Mouse (Mus musculus): Measurements from ENCODE around the gene Mark1. TPM values are rescaled to one million over a fixed set of nuclear protein-coding genes. Genes with fewer than 3 reads are reported as not detected.
A peak's percentile ranks its signal among the peaks of the same experiment; 100 is the strongest.

Gene Mark1
- 5.0 and 7.7 TPM in 2 replicates for polyA plus RNA-seq (2012; rRNA removed)

- DNase-seq (ENCODE audit: low spot score) = peak; percentile 31
Observed at GRCm38 (mm10) chr1:184999071-184999750, at the start of gene Mark1. Gene Mark1 (minus strand): TSS chr1:184999570.

GRCm38 (mm10) chr1:185047516-185048247 lies 48.3 kb upstream of the Mark1 start:
- DNase-seq (ENCODE audit: low spot score) = no peak

GRCm38 (mm10) chr1:185046513-185046912 lies 47.1 kb upstream of the Mark1 start:
- no peak for DNase-seq (ENCODE audit: low spot score)

- DNase-seq (ENCODE audit: low spot score) = no peak
Observed at GRCm38 (mm10) chr1:185038183-185038686, 38.9 kb upstream of the Mark1 start.

GRCm38 (mm10) chr1:185030565-185030964 lies 31.2 kb upstream of the Mark1 start:
- no peak for DNase-seq (ENCODE audit: low spot score)

- peak; percentile 7 for DNase-seq (ENCODE audit: low spot score)
Observed at GRCm38 (mm10) chr1:185020429-185021168, 21.2 kb upstream of the Mark1 start.

- DNase-seq (ENCODE audit: low spot score) = no peak
Observed at GRCm38 (mm10) chr1:185012566-185012965, 13.2 kb upstream of the Mark1 start.

- no peak for DNase-seq (ENCODE audit: low spot score)
Observed at GRCm38 (mm10) chr1:185007066-185007465, 7.7 kb upstream of the Mark1 start.

- DNase-seq (ENCODE audit: low spot score) = peak; percentile 29
Observed at GRCm38 (mm10) chr1:184999780-185000599, 620 bp upstream of the Mark1 start.

GRCm38 (mm10) chr1:184998631-184999030 lies 739 bp downstream of the Mark1 start:
- DNase-seq (ENCODE audit: low spot score) = no peak

GRCm38 (mm10) chr1:184998161-184998560 lies 1.2 kb downstream of the Mark1 start:
- no peak for DNase-seq (ENCODE audit: low spot score)

- DNase-seq (ENCODE audit: low spot score) = no peak
Observed at GRCm38 (mm10) chr1:184997466-184997865, 1.9 kb downstream of the Mark1 start.

GRCm38 (mm10) chr1:184995335-184995734 lies 4.0 kb downstream of the Mark1 start:
- no peak for DNase-seq (ENCODE audit: low spot score)

GRCm38 (mm10) chr1:184991191-184991590 lies 8.2 kb downstream of the Mark1 start:
- DNase-seq (ENCODE audit: low spot score) = no peak

GRCm38 (mm10) chr1:184986748-184987147 lies 12.6 kb downstream of the Mark1 start:
- no peak for DNase-seq (ENCODE audit: low spot score)

- DNase-seq (ENCODE audit: low spot score) = no peak
Observed at GRCm38 (mm10) chr1:184984723-184985122, 14.6 kb downstream of the Mark1 start.

- no peak for DNase-seq (ENCODE audit: low spot score)
Observed at GRCm38 (mm10) chr1:184983751-184984150, 15.6 kb downstream of the Mark1 start.

GRCm38 (mm10) chr1:184972214-184972776 lies 27.1 kb downstream of the Mark1 start:
- DNase-seq (ENCODE audit: low spot score) = no peak

- no peak for DNase-seq (ENCODE audit: low spot score)
Observed at GRCm38 (mm10) chr1:184969374-184969773, 30.0 kb downstream of the Mark1 start.

- peak; percentile 24 for DNase-seq (ENCODE audit: low spot score)
Observed at GRCm38 (mm10) chr1:184965682-184966360, 33.5 kb downstream of the Mark1 start.
